Mouse (Mus musculus) left cerebral cortex, postnatal 4 days (tissue): ENCODE measurements around the gene Zfp493. TPM values are rescaled to one million over a fixed set of nuclear protein-coding genes. Genes with fewer than 3 reads are reported as not detected.
"Not testable (repeated sequence)": the region's sequence is repeated elsewhere in the genome, so short reads cannot be mapped to it uniquely, and the experiment has no call there.

Experiments
- DNase-seq: peaks from one replicate; pipeline ENCODE4 v3.0.0-alpha.2; 2022
- intact Hi-C: fragments of 180-260 bp; cut with DNase I; formaldehyde crosslinking; loops from one replicate; pipeline ENCODE4 v1.15.1; 2025
- total RNA-seq, 2 experiments: library from RNA; stranded (reverse); gene quantifications; 2 replicates each; pipeline ENCODE4 v1.2.3; 2021

The Zfp493 gene
- 1 to 10 TPM; 3.2 to 4.9 TPM for total RNA-seq

GRCm38 (mm10) chr13:67779265-67780221 lies at the start of gene Zfp493:
Gene Zfp493 (plus strand): TSS chr13:67779693.
- intact Hi-C loops: no loop called here

GRCm38 (mm10) chr13:67734391-67734790 lies 45.1 kb upstream of the Zfp493 start:
- intact Hi-C loops: not testable (repeated sequence)

More at GRCm38 (mm10) chr13:67779265-67780221, at the start of gene Zfp493:
- DNase-seq: peak; percentile 30

GRCm38 (mm10) chr13:67742941-67743340 lies 36.6 kb upstream of the Zfp493 start:
- DNase-seq: no peak
- intact Hi-C loops: no loop called here

More at GRCm38 (mm10) chr13:67734391-67734790, 45.1 kb upstream of the Zfp493 start:
- DNase-seq: not testable (repeated sequence)

- DNase-seq: no peak
- intact Hi-C loops: no loop called here
Observed at GRCm38 (mm10) chr13:67743896-67744295, 35.6 kb upstream of the Zfp493 start.

GRCm38 (mm10) chr13:67754333-67755306 lies 24.9 kb upstream of the Zfp493 start, which contains the start of gene Zfp85:
Gene Zfp85 (minus strand): TSS chr13:67755228.
- intact Hi-C loops: no loop called here
- peak; percentile 63 for DNase-seq

GRCm38 (mm10) chr13:67755761-67756160 lies 23.7 kb upstream of the Zfp493 start:
- no peak for DNase-seq
- intact Hi-C loops: no loop called here

- no peak for DNase-seq
Observed at GRCm38 (mm10) chr13:67759966-67760365, 19.5 kb upstream of the Zfp493 start.

GRCm38 (mm10) chr13:67763031-67763768 lies 16.3 kb upstream of the Zfp493 start:
- intact Hi-C loops: no loop called here
- DNase-seq: no peak

More at GRCm38 (mm10) chr13:67759966-67760365, 19.5 kb upstream of the Zfp493 start:
- intact Hi-C loops: no loop called here

GRCm38 (mm10) chr13:67791921-67792455 lies 12.5 kb downstream of the Zfp493 start:
- intact Hi-C loops: no loop called here
- no peak for DNase-seq

- intact Hi-C loops: no loop called here
- no peak for DNase-seq
Observed at GRCm38 (mm10) chr13:67798618-67799017, 19.1 kb downstream of the Zfp493 start.

- DNase-seq, intact Hi-C loops: not testable (repeated sequence)
Observed at GRCm38 (mm10) chr13:67799151-67799550, 19.7 kb downstream of the Zfp493 start.

GRCm38 (mm10) chr13:67811651-67812210 lies 32.2 kb downstream of the Zfp493 start:
- intact Hi-C loops: no loop called here

GRCm38 (mm10) chr13:67812961-67813709 lies 33.6 kb downstream of the Zfp493 start:
- DNase-seq: no peak
- intact Hi-C loops: no loop called here

More at GRCm38 (mm10) chr13:67811651-67812210, 32.2 kb downstream of the Zfp493 start:
- no peak for DNase-seq

- DNase-seq: peak; percentile 58
Observed at GRCm38 (mm10) chr13:67813710-67814660, 34.5 kb downstream of the Zfp493 start, which contains the start of gene Zfp273. Gene Zfp273 (plus strand): TSS chr13:67813740.

GRCm38 (mm10) chr13:67818636-67819035 lies 39.1 kb downstream of the Zfp493 start:
- intact Hi-C loops: no loop called here
- no peak for DNase-seq

More at GRCm38 (mm10) chr13:67813710-67814660, 34.5 kb downstream of the Zfp493 start, which contains the start of gene Zfp273:
- intact Hi-C loops: no loop called here

- intact Hi-C loops: no loop called here
- DNase-seq: peak; percentile 22
Observed at GRCm38 (mm10) chr13:67830911-67831336, 51.4 kb downstream of the Zfp493 start, which contains the start of gene Gm10037. Gene Gm10037 (plus strand): TSS chr13:67831106.

GRCm38 (mm10) chr13:67833137-67833536 lies 53.6 kb downstream of the Zfp493 start:
- DNase-seq, intact Hi-C loops: not testable (repeated sequence)
